ENCODE assay signal across 8 mouse cellular contexts in genomic region chr9:62295006-62295698, GRCm38 (mm10). TPM values are rescaled to one million over a fixed set of nuclear protein-coding genes. Genes with fewer than 3 reads are reported as not detected.
DNase-seq lines count a peak whose midpoint lies in the region.

No protein-coding gene starts in this region.

- DNase-seq in B cell, adult 2 months = peak; percentile 88 to 89
- peak; percentile 56 for DNase-seq in MEL-GATA-1-ER (ENCODE audit: extremely low read depth, low read depth)
- DNase-seq in cerebellum, adult 11-12 months = peak; percentile 81
- DNase-seq in gastrocnemius, adult 18-20 months (ENCODE audit: low spot score) = peak; percentile 78
- DNase-seq in kidney, postnatal 25 days = peak; percentile 75 to 87
- peak; percentile 64 to 77 for DNase-seq in lung, adult 18-20 months
- DNase-seq in right cerebral cortex, adult 2 months (ENCODE audit: low spot score in 2 of 2) = peak; percentile 90 to 93
- peak; percentile 47 for DNase-seq in urinary bladder, postnatal 10 days (ENCODE audit: low spot score)

RNA-seq across cellular contexts. Expression of gene Spesp1, which starts 13.1 kb away (rescaled TPM):
- total RNA-seq in gastrocnemius, adult 18-20 months (2021) = not detected

RNA-seq across cellular contexts. Expression of gene Anp32a, which starts 45.9 kb away (rescaled TPM):
- total RNA-seq in gastrocnemius, adult 18-20 months (2021) = 10 to 100 TPM; 66.9 to 86.5 TPM

Comparison
In these comparisons a context has a peak if more than half of its experiments do, and no peak if none do; other contexts are left out.
1. Peak in every context shown above with its lines: DNase-seq.